Mouse (Mus musculus) kidney, postnatal 36 days (tissue): Measurements from ENCODE around the gene Sh2d7.
A peak's percentile ranks its signal among the peaks of the same experiment; 100 is the strongest.
"Not testable (repeated sequence)": the region's sequence is repeated elsewhere in the genome, so short reads cannot be mapped to it uniquely, and the experiment has no call there.

Experiments used
- DNase-seq, 2 experiments: peaks; one replicate each; pipeline ENCODE4 v3.0.0; 2021 to 2022; ENCODE audit warnings: mixed read lengths in 2 of 2

Gene Sh2d7

GRCm38 (mm10) chr9:54544954-54545315, 6.2 kb downstream of the Sh2d7 start:
- no peak for DNase-seq

- peak; percentile 66 to 86 for DNase-seq
Measured at GRCm38 (mm10) chr9:54547536-54547935, 8.8 kb downstream of the Sh2d7 start.

- no peak for DNase-seq
Measured at GRCm38 (mm10) chr9:54549433-54549832, 10.6 kb downstream of the Sh2d7 start.

GRCm38 (mm10) chr9:54552409-54552808, 13.6 kb downstream of the Sh2d7 start:
- DNase-seq = peak; percentile 37 to 74

- no peak for DNase-seq
Measured at GRCm38 (mm10) chr9:54555044-54555443, 16.3 kb downstream of the Sh2d7 start.

- no peak for DNase-seq
Measured at GRCm38 (mm10) chr9:54558731-54559130, 19.9 kb downstream of the Sh2d7 start.

- peak; percentile 91 to 92 for DNase-seq
Measured at GRCm38 (mm10) chr9:54559771-54560471, 21.1 kb downstream of the Sh2d7 start, which contains the start of gene Cib2. Gene Cib2, minus strand, starts transcription at chr9:54560218.

- DNase-seq = no peak
Measured at GRCm38 (mm10) chr9:54560831-54561601, 22.2 kb downstream of the Sh2d7 start.

- DNase-seq = peak in 1 of 2 experiments; percentile 23
Measured at GRCm38 (mm10) chr9:54566958-54567357, 28.2 kb downstream of the Sh2d7 start.

- DNase-seq = peak in 1 of 2 experiments; percentile 20
Measured at GRCm38 (mm10) chr9:54568732-54569131, 29.9 kb downstream of the Sh2d7 start.

- no peak for DNase-seq
Measured at GRCm38 (mm10) chr9:54571130-54571839, 32.5 kb downstream of the Sh2d7 start.

- no peak for DNase-seq
Measured at GRCm38 (mm10) chr9:54583712-54584111, 44.9 kb downstream of the Sh2d7 start.

GRCm38 (mm10) chr9:54584127-54584526, 45.3 kb downstream of the Sh2d7 start:
- not testable (repeated sequence) for DNase-seq

GRCm38 (mm10) chr9:54585839-54586198, 47.0 kb downstream of the Sh2d7 start:
- no peak for DNase-seq

- DNase-seq = peak; percentile 98 to 99
Measured at GRCm38 (mm10) chr9:54586199-54587061, 47.6 kb downstream of the Sh2d7 start, which contains the start of gene Idh3a. Gene Idh3a, plus strand, starts transcription at chr9:54586334.

GRCm38 (mm10) chr9:54587863-54588262, 49.1 kb downstream of the Sh2d7 start:
- DNase-seq = peak; percentile 7 to 8

GRCm38 (mm10) chr9:54593652-54594051, 54.9 kb downstream of the Sh2d7 start:
- DNase-seq = not testable (repeated sequence)
